Mouse (Mus musculus): ENCODE results near the gene Elane.

DNA sequence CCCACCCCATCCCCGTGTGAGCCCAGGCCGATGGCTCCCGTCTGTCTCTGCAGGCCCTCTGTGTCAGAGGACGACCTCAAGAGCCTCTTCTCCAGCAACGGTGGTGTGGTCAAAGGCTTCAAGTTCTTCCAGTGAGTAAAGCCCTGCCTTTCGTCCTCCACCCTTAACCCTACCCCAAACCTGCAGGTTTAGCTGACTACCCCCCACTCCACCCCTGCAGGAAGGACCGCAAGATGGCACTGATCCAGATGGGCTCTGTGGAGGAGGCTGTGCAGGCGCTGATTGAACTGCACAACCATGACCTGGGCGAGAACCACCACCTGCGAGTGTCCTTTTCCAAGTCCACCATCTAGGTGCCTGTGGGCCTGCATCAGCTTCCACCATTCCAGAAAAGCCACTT lies 23.1 kb upstream of the Elane start:
- no peak for TF ChIP-seq CTCF (IDR thresholded peaks at IDR 0.05; ENCODE audit: borderline replicate concordance, insufficient read depth, low read depth, low read length)
- no peak for TF ChIP-seq POLR2A (IDR thresholded peaks at IDR 0.05; ENCODE audit: borderline replicate concordance, insufficient read depth, low read length)
